Mouse (Mus musculus) thymus, adult 18-20 months (tissue): ENCODE results near the gene Fbxo3.
"Not testable (repeated sequence)": the region's sequence is repeated elsewhere in the genome, so short reads cannot be mapped to it uniquely, and the experiment has no call there.

Experiments
- DNase-seq, 2 experiments: peaks; one replicate each; pipeline ENCODE4 v3.0.0; 2022; ENCODE audit warnings: mixed read lengths in 2 of 2

Gene Fbxo3

DNA sequence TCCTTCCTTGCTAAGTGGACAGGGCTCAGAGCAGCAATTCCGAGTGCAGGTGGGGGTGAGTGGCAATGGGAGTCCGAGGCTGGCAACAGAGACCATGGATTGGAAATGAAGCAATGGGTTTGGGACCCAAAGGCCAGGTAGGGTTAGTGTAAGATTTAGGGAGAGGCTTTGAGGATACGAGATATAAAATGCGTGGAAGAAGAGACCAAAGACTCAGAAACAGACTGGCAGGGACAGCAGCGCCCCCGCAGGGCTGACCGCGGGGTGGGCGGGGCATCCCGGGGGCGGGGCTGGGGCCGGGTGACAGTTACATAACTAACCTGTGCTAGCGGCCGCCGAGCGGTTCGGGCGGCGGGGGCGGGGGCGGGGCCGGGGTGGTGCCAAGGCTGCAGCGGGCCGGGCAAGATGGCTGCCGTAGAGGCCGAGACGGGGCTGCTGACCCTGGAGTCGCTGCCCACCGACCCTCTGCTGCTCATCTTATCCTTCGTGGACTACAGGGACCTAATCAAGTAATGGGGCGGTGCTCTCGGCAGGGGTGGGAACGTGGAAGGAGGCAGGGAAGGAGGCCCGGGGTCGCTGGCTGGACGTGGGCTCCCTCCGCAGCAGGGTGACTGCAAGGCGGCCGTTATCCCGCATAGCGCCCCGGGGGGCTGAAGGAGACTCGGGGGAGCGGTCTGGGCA, at the start of gene Fbxo3:
Fbxo3 (plus strand) TSS at position 264 of the 681 bp plus-strand sequence.
- peak; percentile 84 for DNase-seq

- DNase-seq = peak; percentile 18 to 25
Observed at GRCm38 (mm10) chr2:103982250-103982649, 45.3 kb upstream of the Fbxo3 start.

DNA sequence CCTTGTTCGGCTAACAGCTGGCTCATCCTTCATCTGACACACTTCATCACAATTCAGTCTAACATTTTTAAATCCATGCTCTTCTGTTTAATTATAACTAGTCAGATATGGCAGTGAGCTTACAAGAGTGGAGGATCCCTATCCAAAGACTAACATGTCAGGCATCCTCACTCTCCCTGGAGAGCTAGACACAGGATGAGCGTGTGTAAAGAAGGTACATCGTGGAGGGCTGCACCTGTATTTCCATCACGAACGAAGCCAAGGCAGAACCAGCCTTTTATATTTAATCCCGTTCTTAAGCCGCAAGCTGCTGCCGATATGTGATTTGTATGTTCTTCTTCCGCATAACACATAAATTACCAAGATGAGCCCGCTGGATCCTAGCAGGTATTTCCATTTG, 44.4 kb upstream of the Fbxo3 start:
- DNase-seq = no peak

- DNase-seq = not testable (repeated sequence)
Observed at GRCm38 (mm10) chr2:103987595-103987994, 39.9 kb upstream of the Fbxo3 start.

DNA sequence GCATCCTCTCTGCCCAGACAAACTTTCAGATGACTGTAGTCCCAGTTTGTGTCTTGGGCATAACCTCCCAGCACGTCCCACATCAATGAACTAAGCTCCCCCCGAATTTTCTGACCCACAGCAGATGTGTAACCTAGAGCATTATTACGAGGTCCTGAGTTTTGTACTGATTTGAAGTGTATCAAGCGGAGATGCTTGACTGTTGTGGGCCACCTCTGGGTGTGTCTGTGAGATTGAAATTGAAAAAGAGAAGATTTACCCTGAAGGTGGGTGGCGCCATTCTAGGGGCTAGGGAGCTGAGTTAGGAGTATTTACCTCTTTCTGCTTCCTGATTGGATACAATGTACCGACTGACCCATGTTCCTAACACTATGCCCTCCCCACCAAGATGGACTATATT, 37.8 kb upstream of the Fbxo3 start:
- DNase-seq = no peak

- DNase-seq = no peak
Observed at GRCm38 (mm10) chr2:103991303-103991702, 36.2 kb upstream of the Fbxo3 start.

GRCm38 (mm10) chr2:103992162-103992561, 35.4 kb upstream of the Fbxo3 start:
- no peak for DNase-seq

- DNase-seq = no peak
Observed at GRCm38 (mm10) chr2:103992618-103993332, 34.7 kb upstream of the Fbxo3 start.

DNA sequence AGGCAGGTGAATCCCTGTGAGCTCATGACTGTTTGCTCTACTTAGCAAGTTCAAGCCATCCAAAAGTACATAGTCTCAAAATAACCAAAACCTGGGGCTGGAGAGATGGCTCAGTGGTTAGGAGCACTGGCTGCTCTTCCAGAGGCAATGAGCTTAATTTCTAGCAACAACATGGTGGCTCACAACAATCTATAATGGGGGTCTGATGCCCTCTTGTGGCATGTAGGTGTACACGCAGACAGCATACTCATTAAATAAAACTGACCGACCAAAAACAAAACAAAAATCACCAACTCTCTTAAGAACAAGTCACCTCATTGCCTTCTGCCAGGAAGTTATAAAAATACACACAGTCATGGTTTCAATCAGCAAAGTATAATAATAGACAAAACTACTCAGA, 26.4 kb upstream of the Fbxo3 start:
- no peak for DNase-seq

DNA sequence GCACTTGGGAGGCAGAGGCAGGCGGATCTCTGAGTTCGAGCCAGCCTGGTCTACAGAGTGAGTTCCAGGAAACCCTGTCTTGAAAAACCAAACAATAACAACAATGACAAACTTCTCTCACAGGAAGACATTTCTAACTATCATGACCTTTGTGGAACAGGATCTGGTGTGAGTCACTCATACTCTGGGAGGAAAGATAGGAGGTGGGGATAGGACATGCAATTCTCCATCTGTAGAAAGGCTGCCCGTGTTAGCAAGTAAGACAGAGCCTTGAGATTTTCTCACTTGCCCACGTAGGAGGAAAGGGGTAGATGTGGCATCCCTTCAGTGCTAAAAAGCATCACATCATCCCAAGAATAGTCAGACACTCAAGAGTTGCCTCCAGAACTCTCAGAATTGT, 25.7 kb upstream of the Fbxo3 start:
- DNase-seq = no peak

GRCm38 (mm10) chr2:104002711-104003413, 24.7 kb upstream of the Fbxo3 start:
- DNase-seq = no peak

- DNase-seq = no peak
Observed at GRCm38 (mm10) chr2:104007793-104008519, 19.6 kb upstream of the Fbxo3 start.

DNA sequence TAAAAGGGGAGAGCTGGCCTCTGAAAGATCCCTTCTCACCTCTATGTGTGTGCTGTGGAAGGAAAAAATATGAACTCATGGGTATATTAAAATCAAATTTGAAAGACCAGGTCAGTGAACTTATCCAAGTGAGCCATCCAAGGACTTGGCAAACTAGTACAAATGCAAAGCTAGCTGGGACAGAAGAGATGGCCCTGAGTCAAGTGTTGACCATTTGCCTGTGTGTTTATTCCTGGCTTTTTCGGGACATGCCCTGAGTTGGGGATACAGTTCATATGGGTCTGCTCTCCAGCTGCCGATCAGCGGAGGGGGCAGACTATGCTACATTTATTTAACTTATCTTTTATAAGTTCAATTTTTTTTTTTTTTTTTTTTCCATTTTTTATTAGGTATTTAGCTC, 18.7 kb upstream of the Fbxo3 start:
- not testable (repeated sequence) for DNase-seq

- DNase-seq = no peak
Observed at GRCm38 (mm10) chr2:104023096-104023495, 4.4 kb upstream of the Fbxo3 start.

DNA sequence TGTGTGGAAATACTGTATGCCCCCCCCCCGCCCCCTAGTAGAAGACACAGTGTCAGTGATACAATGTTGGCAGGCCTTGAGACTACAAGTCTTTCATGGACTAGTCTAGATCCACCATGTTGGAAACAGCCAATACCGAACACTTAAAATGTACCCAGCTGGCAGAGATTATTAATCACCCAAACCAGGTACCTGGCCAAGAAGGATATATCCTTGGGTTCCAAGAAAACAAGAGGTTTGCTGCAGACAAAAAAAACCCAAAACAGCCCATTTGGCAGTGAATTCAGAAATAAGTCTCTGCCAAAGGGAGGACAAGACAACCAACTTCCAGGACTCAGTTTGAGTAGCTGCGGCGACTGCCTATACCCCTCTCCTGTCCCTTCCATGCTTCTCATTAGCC, 2.9 kb upstream of the Fbxo3 start:
- DNase-seq = no peak

- no peak for DNase-seq
Observed at GRCm38 (mm10) chr2:104028139-104028723, 710 bp downstream of the Fbxo3 start, which contains the start of gene 4931422A03Rik. Gene 4931422A03Rik, minus strand, starts transcription at chr2:104028361.

DNA sequence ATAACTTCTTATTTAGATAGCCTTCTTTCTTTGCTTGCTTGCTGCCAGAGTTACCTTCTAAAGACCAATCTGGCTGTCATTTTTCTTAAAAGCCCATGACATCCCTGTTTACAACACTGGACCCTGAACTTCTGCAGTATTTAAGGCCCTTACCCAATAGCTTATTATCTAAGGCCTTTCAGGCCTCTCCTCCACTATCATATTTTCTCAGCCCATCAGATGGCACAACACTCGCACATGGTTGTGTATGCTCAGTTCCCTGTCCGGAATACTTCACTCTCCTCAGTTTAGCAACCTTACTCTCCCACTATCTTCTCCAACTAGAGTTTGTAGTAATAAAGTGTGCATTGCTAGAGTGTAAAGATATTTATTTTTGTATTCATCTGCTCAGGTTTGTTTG, 1.6 kb downstream of the Fbxo3 start:
- DNase-seq = no peak

- no peak for DNase-seq
Observed at GRCm38 (mm10) chr2:104030381-104030780, 2.9 kb downstream of the Fbxo3 start.

GRCm38 (mm10) chr2:104032056-104032455, 4.5 kb downstream of the Fbxo3 start:
- no peak for DNase-seq

DNA sequence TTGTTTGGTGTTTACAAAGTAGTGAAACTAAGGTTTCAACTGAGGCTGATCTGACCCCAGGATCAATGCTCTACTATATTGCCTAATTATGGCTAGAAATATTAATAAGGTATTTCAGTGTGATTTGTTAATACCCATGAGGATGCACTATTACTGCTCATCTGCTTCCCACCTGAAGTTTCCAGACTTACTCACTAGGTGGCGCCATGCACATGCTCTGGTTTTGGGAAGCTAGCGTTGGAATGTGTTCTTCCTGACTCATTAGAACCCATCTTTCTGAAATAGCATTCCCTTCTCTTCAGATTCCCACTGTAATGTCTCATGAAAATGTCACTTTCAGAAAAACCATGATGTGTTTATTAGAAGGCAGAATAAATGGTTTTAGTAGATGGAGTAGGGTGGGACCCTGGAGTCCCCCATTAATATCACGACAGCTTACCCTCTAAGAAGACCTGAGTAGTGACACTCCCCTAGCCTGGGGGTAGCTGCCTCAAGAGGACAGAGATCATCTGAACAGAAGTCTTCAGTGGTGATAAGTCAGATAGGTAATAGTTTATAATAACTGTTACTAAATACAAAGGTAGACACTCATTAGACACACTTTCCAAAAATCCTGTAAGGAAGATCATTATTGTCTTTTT, 7.4 kb downstream of the Fbxo3 start:
- DNase-seq = peak; percentile 9 to 12

- no peak for DNase-seq
Observed at GRCm38 (mm10) chr2:104035595-104035994, 8.1 kb downstream of the Fbxo3 start.

- no peak for DNase-seq
Observed at GRCm38 (mm10) chr2:104036316-104036715, 8.8 kb downstream of the Fbxo3 start.
